Mouse (Mus musculus) ES-CJ7 (cell line): ENCODE data around the gene Cacng6.

Experiments
- DNase-seq: peaks from one replicate; pipeline ENCODE4 v3.0.0; 2011; ENCODE audit warnings: low read depth, low spot score

Cacng6 gene

DNA sequence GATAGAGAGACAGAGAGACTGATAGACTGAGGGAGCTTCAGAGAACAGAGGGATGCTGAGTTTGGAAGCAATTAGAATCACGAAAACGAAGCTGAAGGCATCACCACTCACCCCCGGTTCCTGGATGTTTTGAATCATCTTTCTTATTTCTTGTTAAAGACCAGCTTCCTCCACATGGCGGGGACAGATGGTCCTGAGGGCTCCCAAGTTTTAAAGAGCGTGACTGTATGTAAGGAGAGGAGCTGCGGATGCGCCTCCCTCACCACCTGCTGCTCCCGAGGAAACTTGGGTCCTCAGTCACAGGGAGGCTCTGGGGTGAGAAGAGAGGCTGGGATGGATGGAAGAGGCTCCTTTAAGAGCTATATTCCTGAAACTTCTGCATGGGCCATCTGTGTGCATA lies 36.3 kb downstream of the Cacng6 start:
- DNase-seq = no peak

DNA sequence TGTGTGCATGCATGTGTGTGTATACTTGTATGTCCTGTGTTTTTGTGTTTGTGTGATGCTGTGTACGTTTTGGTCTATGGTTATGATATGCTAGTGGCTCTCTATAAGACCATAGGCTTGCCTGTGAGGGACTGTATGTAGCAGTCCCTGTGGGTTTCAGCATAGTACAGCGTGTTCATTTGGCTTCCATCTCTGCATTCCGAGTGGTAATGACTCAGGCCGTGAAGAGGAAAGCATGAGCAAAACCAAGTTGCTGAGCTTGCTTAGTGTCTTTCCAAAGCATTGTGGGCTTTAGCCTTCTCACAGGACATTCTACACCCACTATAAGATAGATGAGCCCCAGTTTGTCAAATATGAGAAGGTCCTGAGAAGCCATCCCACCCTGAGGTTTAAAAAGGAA lies 39.3 kb downstream of the Cacng6 start:
- DNase-seq = no peak

DNA sequence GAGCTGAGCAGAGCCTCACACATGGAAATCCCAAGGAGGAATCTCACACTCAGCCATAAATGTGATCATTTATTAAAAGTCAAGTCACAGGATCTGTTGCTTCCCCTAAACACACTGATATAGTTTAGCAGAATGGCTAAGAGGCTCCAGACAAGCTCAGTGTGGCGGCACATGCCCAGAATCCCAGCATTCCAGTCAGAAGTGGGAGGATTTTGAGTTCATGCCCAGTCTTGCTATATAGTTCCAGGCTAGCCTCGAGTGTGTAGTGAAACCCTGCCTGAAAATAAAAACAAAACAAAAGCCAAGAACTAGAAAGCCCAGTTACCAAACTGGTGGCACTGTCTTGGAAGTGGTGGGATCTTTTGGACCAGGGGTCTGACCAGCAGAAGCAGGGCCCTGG lies 44.6 kb downstream of the Cacng6 start:
- DNase-seq = no peak

DNA sequence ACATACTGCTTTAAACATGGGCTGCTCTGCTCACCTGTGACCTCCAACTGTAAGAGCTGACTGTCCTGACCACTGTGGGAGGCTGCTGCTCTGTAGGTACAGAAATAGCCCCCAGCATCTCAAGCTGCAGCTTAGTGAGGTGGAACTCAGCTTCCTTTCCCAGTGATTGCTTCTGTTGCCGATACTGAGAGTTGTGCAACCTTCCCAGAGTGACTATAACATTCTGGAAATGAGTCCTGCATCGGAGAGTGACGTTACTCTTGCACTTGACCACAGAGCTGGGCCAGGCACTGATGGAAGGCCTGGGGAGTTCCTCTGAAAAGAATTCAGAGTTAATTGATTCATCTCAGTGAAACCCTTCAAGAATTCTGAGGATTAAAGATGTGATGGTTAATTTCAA lies 48.8 kb downstream of the Cacng6 start:
- no peak for DNase-seq

DNA sequence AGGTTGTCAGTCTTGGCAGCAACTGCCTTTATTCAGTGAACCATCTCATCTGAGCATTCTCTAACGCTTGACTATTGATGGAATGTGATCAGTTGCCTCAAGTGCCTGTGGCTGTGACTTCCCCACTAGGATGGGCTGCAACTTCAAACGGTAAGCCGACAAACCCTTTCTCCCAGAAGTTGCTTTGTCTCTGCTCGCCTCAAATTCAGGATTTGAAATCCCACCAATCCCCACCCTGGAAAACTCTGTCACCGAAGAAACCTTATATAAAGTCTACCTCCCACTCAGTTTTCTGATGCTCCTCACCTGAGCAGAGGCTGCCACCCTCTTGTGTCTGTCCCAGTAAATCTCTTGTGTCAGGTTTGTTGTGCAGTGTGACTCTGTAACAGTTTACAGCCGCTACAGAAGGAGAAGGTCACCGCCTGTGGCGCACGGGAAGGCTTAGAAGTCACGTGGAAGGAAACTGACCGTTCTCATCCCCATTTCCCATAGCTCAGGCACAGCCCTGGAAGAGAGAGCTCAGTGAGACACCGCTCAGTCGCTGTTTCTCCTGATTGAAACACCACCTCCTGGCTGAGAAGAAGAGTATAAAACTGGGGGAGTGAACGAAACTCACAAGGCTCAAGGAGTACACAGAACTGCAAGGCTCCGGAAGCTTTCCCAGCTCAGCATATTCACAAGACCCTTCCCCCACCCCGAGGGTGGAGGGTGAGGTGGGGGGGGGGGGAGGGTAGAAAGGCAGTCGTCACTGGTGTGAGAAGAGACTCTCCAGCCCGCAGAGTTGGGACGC lies 50.5 kb downstream of the Cacng6 start:
- DNase-seq = peak; percentile 92

DNA sequence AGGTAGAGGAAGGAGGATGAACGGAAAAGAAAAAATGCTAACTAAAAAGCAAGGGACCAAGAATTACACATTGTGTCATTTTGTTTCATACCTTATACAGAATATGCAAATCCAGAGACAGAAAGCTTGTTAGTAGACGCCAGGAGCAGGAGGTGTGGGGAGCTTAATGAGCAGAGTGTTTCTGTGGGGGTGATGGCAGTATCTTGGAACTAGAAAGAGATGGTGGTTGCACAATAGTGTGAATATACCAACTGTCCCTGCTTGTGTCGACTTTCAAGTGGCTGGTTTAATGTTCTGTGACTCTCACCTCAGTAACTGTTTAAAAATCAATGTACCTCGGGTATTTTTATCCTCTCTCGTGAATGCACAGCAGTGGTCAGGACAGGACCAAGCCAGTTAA lies 52.7 kb downstream of the Cacng6 start:
- no peak for DNase-seq

DNA sequence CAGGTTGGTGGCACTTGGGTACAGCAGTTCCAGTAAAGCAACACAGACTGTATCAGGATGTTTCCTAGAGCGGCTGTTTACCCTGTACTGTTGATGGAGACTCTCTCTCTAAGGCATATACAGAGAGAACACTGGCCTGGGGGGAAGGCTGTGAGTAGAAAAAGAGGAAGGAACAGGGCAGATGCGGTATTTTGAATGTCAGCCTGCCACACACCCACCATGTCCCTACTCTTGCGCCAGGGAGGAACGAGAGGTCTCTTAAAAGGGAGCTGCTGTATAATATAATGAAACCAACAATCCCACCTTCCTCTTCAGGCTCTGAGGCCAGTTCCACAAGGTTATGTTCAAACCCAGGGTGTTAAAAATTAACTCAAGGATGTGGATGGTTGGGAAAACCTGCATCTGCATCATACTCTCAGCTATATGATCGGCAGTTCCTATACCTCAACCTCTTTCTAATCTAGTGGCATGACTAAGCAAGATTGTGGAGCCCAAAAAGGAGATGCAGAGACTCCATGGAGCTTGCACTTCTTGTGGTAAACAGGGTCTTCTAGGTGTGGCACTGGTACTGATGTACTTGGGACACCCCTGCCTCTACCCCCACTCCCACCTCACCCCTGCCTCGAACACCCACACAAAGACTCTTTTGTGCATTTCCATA lies 58.1 kb downstream of the Cacng6 start:
- no peak for DNase-seq
